Mouse (Mus musculus): ENCODE results near the gene N4bp2l2. TPM values are rescaled to one million over a fixed set of nuclear protein-coding genes. Genes with fewer than 3 reads are reported as not detected.

The N4bp2l2 gene
- polyA plus RNA-seq, 1 experiment from 2014 or later = 49.3 TPM

DNA sequence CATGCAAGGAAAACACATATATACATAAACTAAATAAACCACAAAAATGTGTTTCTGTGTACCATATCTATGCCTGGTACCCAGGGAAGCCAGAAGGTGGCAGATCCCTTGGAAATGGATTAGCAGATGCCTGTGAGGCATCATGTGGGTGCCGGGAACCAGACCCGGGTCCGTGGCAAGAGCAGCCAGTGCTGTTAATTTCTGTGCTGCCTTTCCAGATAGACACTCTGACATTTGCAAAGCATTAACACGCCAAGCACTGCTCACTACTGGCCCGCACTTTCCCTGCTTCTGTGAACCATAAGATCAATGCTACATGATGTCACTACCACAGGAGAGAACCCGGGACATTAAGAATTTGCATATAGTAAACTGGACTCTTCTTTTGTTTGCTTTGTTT, 59.9 kb downstream of the N4bp2l2 start:
- no peaks in the 10 kb centered on the region for H3K4me1 ChIP-seq
- ATAC-seq (ENCODE audit: low FRiP score, low read depth) = no peak

DNA sequence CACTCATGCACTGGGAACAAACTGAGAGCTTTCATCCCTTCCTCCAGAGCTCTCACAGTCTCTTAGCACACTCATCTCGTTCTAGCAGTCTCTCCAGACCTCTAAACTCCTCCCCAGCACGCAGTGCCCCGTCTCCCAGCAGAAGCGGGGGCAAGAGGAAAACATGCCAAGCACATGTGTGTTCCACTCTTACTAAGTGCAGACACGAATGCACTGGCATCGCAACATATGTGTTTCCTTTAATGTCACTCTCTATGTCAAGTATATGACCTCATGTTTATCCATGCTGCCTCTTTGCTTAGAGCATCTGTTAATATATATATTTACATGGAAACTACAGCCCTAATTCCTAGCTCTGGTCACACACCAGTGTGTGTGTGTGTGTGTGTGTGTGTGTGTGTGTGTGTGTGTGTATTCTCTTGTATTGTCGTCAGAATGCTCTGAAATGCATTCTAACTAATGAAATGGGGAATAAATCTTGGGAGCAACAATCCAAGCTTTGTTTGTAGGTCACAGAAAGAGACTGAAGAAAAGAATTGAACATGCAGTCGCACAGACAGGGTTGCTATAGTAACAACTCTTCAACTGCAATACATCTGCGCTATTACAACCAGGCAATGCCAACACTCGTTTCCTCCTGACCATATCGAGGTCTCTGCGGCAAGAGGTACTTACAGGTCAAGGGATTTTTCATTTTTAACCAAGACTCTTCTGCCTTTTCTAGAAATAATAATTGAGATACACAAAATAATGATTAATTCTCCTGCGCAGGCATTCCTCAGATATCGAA, 64.3 kb downstream of the N4bp2l2 start:
- 82% methylated on average over 14 of the region's 14 CpGs for WGBS
- Histone ChIP-seq H3K9me3 (no peaks in the 10 kb centered on the region), H3K27ac (no peak overlapping the region), H3K36me3 (peaks cover 3% of the 10 kb centered on the region; the same call in 1 of the 2 replicates), H3K4me3 (no peak overlapping the region), H3K4me2 (replicated peaks) (no peak overlapping the region), H3K9ac (no peak overlapping the region), H3K4me1 (0 out of 2 replicates have a peak, but pooled peaks cover 13% of the 10 kb centered on the region), H3K27me3 (peaks cover 11% of the 10 kb centered on the region)
- ATAC-seq (ENCODE audit: low FRiP score, low read depth) = no peak

More for the DNA sequence above, 59.9 kb downstream of the N4bp2l2 start:
- no peak overlapping the region for H3K4me2 ChIP-seq (replicated peaks)
- H3K27ac ChIP-seq = no peak overlapping the region
- H3K36me3 ChIP-seq = peaks cover 3% of the 10 kb centered on the region
- no peaks in the 10 kb centered on the region for H3K9me3 ChIP-seq
- no peak overlapping the region for H3K4me3 ChIP-seq
- H3K9ac ChIP-seq = no peak overlapping the region
- H3K27me3 ChIP-seq = no peaks in the 10 kb centered on the region
- 93% methylated on average over 6 of the region's 6 CpGs for WGBS

DNA sequence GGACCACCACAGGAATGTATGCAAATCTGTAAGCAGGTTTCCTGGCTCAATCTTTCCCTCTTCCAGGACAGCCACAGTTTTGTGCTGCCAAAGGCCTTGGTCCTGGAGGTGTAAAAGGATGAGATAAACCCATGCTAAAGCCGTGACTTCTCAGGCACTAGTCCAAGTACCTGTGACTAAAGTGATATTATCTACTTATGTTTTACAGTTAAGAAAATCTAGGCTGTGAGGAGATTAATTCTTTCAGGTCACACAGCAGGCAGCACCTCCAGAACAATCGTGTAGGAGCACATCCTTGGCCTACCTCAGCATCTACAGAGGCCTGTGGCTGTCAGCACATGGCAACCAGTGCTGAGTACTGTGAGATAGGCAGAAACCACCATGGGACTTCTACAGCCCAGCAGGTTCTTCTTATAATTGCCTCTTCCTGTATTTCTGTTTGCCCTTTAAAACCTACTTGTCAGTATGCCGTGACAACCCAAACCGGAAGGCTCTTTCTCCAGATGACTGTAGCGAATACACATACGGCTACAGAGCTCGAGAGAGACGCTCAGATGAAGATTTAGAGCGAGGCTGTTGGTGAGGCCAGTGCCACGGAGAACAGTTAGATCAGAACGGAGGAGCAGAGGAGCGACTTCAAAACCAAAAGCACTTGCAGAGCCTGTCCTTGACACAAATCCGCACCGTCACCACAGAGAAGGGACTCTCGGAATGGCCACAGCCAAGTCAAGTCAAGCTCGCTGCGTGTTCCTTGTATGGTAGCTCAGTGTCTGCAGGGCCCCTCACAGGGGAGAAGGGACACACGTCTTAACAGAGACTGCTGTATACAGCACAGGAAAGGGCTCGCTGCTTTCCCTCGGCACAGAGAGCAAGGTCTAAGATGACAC, 65.2 kb downstream of the N4bp2l2 start:
- no peaks in the 10 kb centered on the region for H3K9me3 ChIP-seq
- no peak overlapping the region for H3K4me3 ChIP-seq
- H3K36me3 ChIP-seq = no peaks in the 10 kb centered on the region
- no peak overlapping the region for H3K4me2 ChIP-seq (replicated peaks)
- ATAC-seq (ENCODE audit: low FRiP score, low read depth) = no peak
- no peak overlapping the region for H3K27ac ChIP-seq
- 77% methylated on average over 20 of the region's 20 CpGs for WGBS
- peaks cover 18% of the 10 kb centered on the region for H3K27me3 ChIP-seq
- H3K9ac ChIP-seq = no peak overlapping the region
- 0 out of 2 replicates have a peak, but pooled peaks cover 13% of the 10 kb centered on the region for H3K4me1 ChIP-seq

DNA sequence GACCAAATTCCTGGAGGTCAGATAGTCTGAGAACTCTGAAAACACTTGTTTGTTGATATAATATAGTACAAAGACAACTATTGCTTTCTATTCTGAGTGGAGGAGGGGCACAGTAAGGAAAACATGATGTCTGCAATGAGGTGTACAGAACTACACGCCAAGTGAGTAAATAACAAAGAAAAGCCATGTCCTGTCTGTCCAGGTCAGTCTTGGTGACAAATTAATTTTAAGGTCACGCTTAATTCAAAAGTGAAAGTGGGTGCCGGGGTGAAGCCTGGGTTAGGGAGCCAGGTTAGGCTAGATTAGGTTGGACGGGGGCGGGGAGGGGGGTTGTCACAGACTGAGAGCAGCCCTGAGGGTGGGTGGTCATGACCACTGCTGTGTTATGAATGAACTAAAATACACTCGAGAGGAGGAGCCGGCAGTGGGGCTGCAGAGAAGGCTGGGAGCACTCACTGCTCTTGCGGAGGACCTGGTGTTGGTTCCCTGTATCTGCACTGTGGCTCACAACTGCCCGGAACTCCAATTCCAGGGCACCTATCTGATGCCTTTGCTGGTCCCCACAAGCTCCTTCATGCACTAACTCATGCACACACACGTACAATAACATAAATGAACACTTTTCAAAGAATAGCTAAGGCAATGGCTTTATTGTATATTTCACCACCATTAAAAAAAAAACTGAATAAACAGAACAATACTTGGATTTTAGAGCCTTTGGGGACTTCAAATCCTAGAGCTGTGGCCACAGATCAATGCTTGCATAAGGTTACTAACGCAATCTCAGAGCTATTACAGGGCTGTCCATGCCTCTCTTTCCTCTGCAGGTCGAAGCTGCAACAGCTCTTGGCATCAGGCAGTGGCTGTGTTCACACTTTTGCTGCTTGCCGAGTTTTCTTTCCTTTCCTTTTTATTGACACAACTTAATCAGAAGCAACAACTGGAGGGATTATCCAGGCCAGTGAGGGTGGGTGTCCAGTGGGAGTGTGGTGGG, 66.4 kb downstream of the N4bp2l2 start:
- ATAC-seq (ENCODE audit: low FRiP score, low read depth) = no peak
- no peaks in the 10 kb centered on the region for H3K9me3 ChIP-seq
- 64% methylated on average over 13 of the region's 13 CpGs for WGBS
- H3K27me3 ChIP-seq = peaks cover 28% of the 10 kb centered on the region
- no peak overlapping the region for H3K9ac ChIP-seq
- H3K4me2 ChIP-seq (replicated peaks) = no peak overlapping the region
- H3K4me1 ChIP-seq = peaks cover 17% of the 10 kb centered on the region; the same call in 1 of the 2 replicates
- no peak overlapping the region for H3K4me3 ChIP-seq
- H3K36me3 ChIP-seq = no peaks in the 10 kb centered on the region
- H3K27ac ChIP-seq = no peak overlapping the region

DNA sequence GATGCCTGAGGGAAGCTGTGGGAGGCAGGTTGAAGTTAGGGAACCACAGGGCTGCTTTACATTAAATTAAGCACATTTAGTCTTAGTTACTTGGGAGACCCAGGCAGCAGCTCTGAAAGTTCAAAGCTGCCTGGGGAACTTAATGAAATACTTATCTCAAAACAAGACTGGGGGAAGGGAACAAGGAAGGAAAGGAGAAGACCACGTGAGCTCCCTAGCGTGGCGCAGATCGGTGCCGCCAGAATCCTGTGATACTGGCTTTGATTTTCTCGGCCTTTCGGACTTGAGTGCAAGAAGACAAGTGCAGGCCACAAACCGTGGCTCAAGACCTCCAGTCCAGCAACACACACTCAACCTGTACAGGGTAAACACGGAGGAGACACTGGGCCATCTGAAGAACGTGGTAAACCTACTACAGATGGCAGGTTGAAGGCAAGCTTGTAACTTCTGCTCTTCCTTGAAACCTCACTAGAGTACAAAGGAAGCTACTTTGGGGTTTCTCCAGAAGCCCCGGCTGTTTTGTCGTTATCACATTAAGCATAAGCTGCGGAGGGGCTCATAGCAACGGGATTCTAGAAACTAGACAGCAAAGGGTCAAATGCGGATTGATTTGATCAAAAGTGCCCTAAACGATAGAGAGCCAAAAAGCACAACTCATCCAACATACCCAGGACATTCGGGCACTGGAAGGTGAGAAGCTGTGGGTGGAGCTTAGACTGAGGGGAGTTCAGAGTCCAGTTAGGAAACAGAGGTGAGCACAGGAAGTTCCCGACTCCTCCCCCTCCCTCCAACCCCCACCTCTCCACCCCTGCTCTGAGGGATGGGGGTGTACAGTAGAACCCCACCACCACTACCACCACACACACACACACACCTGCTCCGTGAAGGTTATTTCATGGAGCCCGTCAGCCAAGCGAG, 67.5 kb downstream of the N4bp2l2 start:
- Histone ChIP-seq H3K36me3 (no peaks in the 10 kb centered on the region), H3K9me3 (no peaks in the 10 kb centered on the region), H3K27me3 (peaks cover 33% of the 10 kb centered on the region), H3K9ac (no peak overlapping the region), H3K4me3 (no peak overlapping the region), H3K4me1 (peaks cover 19% of the 10 kb centered on the region), H3K27ac (no peak overlapping the region), H3K4me2 (replicated peaks) (no peak overlapping the region)
- ATAC-seq (ENCODE audit: low FRiP score, low read depth) = no peak
- 53% methylated on average over 21 of the region's 21 CpGs for WGBS

DNA sequence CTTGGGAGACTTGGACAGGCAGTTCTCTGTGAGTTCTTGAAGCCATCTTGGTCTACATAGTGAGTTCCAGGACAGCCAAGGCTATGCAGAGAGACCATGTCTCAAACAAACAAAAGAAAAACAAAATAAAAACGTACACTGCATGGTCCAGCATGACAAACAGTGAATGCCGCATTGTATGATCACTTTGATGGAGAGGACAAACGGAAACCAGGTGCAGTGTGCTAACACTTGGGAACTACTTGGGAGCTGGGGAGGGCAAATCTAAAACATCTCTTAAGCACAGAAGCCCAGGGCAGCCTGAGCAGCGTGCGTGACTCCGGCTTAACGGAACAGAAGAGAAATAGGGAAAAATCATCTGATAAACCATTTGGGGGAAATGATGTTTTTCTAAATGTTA, 68.9 kb downstream of the N4bp2l2 start, which contains the start of gene N4bp2l1:
Gene N4bp2l1, minus strand, starts transcription at position 101 of the 400 bp plus-strand sequence.
- Histone ChIP-seq H3K36me3 (no peaks in the 10 kb centered on the region), H3K27ac (no peak within 1 kb of the TSS), H3K9ac (no peak within 1 kb of the TSS), H3K4me2 (replicated peaks) (no peak within 1 kb of the TSS), H3K27me3 (peaks cover 47% of the 10 kb centered on the region), H3K4me1 (peaks cover 24% of the 10 kb centered on the region), H3K4me3 (no peak within 1 kb of the TSS), H3K9me3 (no peaks in the 10 kb centered on the region)
- 71% methylated on average over 7 of the region's 7 CpGs for WGBS
- ATAC-seq (ENCODE audit: low FRiP score, low read depth) = no peak

DNA sequence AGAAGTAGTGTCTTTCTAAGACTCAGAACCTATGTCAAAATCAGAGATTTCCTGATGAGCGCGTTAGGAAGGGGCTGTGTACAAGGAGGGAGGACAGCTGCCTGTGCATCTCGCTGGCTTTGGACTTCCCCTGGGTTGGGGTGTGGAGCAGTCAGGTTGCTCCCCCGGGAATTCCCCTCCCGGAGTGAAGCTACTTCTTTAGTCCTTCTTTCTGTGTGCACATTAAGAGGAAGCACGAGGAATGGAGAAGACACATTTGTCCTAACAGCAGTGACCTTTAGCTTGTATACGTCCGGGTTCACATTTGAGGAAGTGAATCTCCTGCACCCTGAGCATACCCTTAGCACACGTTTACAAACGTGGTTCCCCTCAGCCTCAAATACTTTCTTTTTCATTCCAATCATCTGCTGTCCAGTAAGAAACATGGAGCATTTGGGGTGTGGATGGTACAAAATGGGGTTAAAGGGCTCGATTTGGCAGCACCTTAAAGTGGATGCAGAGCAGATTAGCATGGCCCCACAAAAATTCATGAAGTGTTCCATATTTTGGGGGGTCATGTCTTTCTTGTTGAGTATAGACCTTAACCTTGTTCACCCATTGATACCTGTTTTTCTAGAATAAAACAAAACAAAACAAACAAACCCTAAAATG, 70.5 kb downstream of the N4bp2l2 start:
- Histone ChIP-seq H3K27ac (no peak overlapping the region), H3K4me2 (replicated peaks) (peak overlapping the region; percentile 99; the same call in 1 of the 2 replicates), H3K36me3 (no peaks in the 10 kb centered on the region), H3K27me3 (peaks cover 50% of the 10 kb centered on the region), H3K9me3 (no peaks in the 10 kb centered on the region), H3K9ac (no peak overlapping the region), H3K4me3 (no peak overlapping the region), H3K4me1 (peaks cover 21% of the 10 kb centered on the region)
- ATAC-seq (ENCODE audit: low FRiP score, low read depth) = no peak
- 55% methylated on average over 11 of the region's 11 CpGs for whole genome bisulfite sequencing

DNA sequence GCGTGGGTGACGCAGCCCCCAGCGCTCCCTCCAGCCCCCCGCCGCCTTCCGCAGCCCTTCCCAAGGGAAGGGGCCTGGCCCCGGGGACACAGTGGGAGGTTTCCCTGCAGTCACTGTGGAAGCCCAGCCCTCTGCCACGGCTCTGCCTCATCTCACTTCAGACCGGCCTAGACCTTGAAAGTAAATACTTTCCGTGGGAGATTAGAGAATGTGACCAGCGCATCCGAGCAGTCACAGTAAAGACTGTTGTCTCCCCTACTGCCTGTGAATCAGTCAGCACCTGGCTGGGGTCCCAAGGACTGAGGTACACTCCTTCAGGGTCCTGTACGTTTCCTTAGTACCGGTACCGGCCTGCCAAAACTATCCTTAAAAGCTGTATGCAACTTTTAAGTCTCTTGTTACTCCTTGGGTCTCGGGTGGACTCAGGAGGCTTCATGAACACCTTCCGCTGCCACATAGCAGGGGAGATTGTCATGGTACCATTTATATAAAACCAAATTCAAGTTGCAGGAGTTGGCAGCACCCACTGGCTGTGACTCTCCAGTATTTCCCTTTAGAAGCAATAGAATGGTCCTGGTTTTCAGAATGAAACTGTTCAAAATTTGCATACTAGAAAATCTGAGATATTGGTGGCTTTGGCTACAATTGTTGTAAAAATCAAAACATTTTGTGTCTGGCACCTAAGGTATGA, 71.2 kb downstream of the N4bp2l2 start:
- peaks cover 15% of the 10 kb centered on the region for H3K4me1 ChIP-seq
- peaks cover 50% of the 10 kb centered on the region for H3K27me3 ChIP-seq
- peak overlapping the region; percentile 83 for H3K4me3 ChIP-seq
- H3K9ac ChIP-seq = peak overlapping the region; percentile 77
- H3K27ac ChIP-seq = no peak overlapping the region
- H3K9me3 ChIP-seq = no peaks in the 10 kb centered on the region
- no peaks in the 10 kb centered on the region for H3K36me3 ChIP-seq
- 6% methylated on average over 13 of the region's 17 CpGs for WGBS
- H3K4me2 ChIP-seq (replicated peaks) = peak overlapping the region; percentile 99
- ATAC-seq (ENCODE audit: low FRiP score, low read depth) = peak; percentile 18; the same call in 1 of the 2 replicates

DNA sequence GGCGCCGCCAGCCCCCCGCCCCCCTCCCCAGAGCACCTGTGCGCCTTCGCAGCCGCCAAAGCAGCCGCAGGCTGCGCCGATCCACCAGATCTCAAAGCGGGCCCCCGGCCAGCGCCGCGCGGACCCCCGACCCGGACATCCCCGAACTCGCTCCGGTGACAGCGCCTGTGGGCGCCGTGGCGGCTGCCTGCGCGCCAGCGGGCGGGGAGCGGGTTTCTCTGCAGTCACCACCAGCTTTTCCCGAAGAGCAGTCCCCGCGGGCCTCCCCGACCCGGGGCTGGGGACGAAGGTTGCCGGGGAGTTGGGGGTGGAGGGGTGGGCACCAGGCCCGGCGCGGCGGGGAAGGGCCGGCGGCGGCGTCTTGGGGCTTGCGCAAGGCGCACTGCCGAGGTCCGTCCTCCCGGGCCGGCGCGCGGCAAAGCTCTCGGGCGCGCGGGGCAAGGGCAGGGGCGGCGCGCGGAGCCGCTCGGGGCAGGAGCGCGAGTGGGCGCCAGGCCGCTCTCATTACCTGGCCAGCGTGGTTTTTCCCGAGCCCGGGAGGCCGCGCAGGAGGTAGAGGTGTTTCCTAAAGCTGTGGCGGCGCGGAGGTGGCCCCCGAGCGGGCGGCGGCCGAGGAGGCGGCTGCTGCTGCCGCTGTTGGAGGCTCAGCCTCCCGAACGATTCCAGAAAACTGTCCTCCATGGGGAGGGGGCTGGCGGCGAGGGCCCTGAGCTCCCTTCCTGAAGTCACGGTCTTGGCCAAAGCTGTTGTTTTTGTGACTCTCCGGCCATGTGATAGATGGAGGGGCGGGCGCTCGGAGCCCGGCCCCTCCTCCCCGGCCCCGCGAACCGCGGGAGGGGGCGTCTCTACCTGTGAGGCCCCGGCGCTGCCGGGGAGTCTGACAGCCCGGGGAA, 72.0 kb downstream of the N4bp2l2 start:
- no peaks in the 10 kb centered on the region for H3K9me3 ChIP-seq
- peaks cover 50% of the 10 kb centered on the region for H3K27me3 ChIP-seq
- H3K4me3 ChIP-seq = peak overlapping the region; percentile 83
- no peaks in the 10 kb centered on the region for H3K36me3 ChIP-seq
- H3K9ac ChIP-seq = peak overlapping the region; percentile 77
- ATAC-seq (ENCODE audit: low FRiP score, low read depth) = peak; percentile 79
- H3K4me1 ChIP-seq = peaks cover 12% of the 10 kb centered on the region
- peak overlapping the region; percentile 99 for H3K4me2 ChIP-seq (replicated peaks)
- H3K27ac ChIP-seq = no peak overlapping the region
- under 1% methylated on average over 88 of the region's 102 CpGs for WGBS

Data from limb, embryonic 13.5 days (tissue).